Mouse (Mus musculus) cerebral cortex, adult 2 months (tissue): ENCODE results near the gene Htr5a.

Experiments used
- WGBS: fragments of 180-500 bp; shearing (Covaris S2); methylation state at CpG from one replicate; pipeline ENCODE4 v1.1.7; 2018; 5-methylcytosine and 5-hydroxymethylcytosine counted together

Htr5a gene

DNA sequence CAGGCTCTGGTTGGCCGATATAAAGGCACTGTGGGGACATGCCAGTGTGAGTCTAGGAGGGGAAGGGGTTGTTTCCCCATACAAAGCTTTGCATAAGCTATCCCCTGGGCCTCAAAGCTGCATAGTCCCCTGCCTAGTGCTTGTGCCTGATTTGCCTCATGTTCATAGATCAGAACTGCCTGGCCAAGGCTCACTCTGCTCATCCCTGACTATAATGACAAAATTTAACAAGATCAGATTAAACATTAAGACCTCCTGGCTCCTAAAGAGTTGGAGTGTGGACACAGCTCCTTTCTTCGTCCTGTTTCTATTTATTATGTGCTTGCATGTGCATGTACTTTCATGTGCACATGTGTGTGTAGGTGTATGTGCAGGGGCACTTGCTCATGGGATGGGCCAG is 39.3 kb downstream of the Htr5a start:
- 78% methylated on average over 2 of the region's 2 CpGs for WGBS

- 97% methylated on average over 3 of the region's 3 CpGs for WGBS
These were observed 46.1 kb downstream of the Htr5a start for GRCm38 (mm10) chr5:27888080-27888479.

- WGBS, result 86% methylated on average over 3 of the region's 3 CpGs
These were observed 54.0 kb downstream of the Htr5a start for GRCm38 (mm10) chr5:27895961-27896360.

GRCm38 (mm10) chr5:27899756-27900155 is 57.8 kb downstream of the Htr5a start:
- WGBS, result 59% methylated on average over 2 of the region's 2 CpGs

DNA sequence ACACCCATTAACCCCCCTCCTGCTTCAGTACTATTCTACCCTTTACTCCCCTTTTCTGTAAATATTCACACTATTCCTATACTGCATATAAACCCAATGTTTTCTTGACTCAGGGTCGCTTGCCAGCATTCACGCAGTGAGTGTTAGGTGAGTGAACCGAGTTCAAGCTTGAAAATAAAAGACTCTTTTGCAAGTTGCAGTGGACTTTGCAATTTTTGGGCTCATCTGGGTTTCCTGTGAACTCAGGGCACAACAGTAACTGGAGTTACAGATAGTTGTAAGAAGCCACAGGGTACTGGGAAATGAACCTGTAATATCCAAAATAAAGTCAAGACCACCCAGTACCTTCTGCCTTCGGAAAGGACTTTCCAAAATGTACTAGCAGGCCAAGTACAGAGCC is 58.2 kb downstream of the Htr5a start:
- WGBS, result 82% methylated on average over 4 of the region's 4 CpGs
